In genomic region chr6:72388791-72389329, GRCm38 (mm10) we compare ENCODE assay signal across 8 mouse cellular contexts. TPM values are rescaled to one million over a fixed set of nuclear protein-coding genes. Genes with fewer than 3 reads are reported as not detected.
DNase-seq lines count a peak whose midpoint lies in the region; ATAC-seq and TF ChIP-seq lines count a peak whose summit lies in the region.

No protein-coding gene starts in this region.

- no peak for DNase-seq in heart, postnatal 0 days (ENCODE audit: low spot score)
- DNase-seq in heart, postnatal 4 days = no peak
- DNase-seq in MEL (ENCODE audit: low read depth, low spot score) (peak; percentile 75), MN1 (ENCODE audit: low spot score) (no peak)
- peak; percentile 69 for DNase-seq in forelimb bud, embryonic 11.5 days (ENCODE audit: low read depth, low spot score)
- DNase-seq in liver, embryonic 13.5 days = no peak
- DNase-seq in cerebellum, adult 18-20 months = no peak
- DNase-seq in thymus, postnatal 36 days = no peak

- H3K36me3 ChIP-seq in heart, postnatal 0 days (replicated peaks; ENCODE audit: control insufficient read depth, insufficient read depth, low read length) = peaks cover 32% of the 10 kb centered on the region
- H3K36me3 ChIP-seq in MEL (ENCODE audit: control insufficient read depth in 1 of 2, insufficient read depth in 2 of 2, low read length in 2 of 2) = peaks cover 2 to 57% of the 10 kb centered on the region in 2 experiments; a peak in 3 of 4 replicates
- H3K36me3 ChIP-seq in liver, embryonic 13.5 days = peaks cover 60% of the 10 kb centered on the region

- H3K27me3 ChIP-seq in heart, postnatal 0 days (ENCODE audit: control insufficient read depth, insufficient read depth, low read length) = no peaks in the 10 kb centered on the region
- H3K27me3 ChIP-seq in MEL (ENCODE audit: control insufficient read depth in 1 of 2, insufficient read depth in 2 of 2, low read length in 2 of 2) = no peaks in the 10 kb centered on the region
- H3K27me3 ChIP-seq in liver, embryonic 13.5 days = no peaks in the 10 kb centered on the region

- TF ChIP-seq RAD21 in MEL (IDR thresholded peaks at IDR 0.05; ENCODE audit: low read depth, low read length) = no peak

- no peak for TF ChIP-seq EP300 in heart, postnatal 0 days (IDR thresholded peaks at IDR 0.05; ENCODE audit: low read depth)
- no peak for TF ChIP-seq EP300 in MEL (IDR thresholded peaks at IDR 0.05; ENCODE audit: low read depth in 1 of 2, low read length in 2 of 2)

- no peak for ATAC-seq in heart, postnatal 0 days (ENCODE audit: insufficient read depth, low read depth)
- ATAC-seq in liver, embryonic 13.5 days (ENCODE audit: low read depth) = no peak

- H3K9ac ChIP-seq in heart, postnatal 0 days (replicated peaks; ENCODE audit: low read depth, low read length) = peak overlapping the region; percentile 76
- H3K9ac ChIP-seq in MEL (ENCODE audit: control insufficient read depth, low read depth, low read length, poor library complexity, severe bottlenecking) = peak overlapping the region; percentile 84
- peak overlapping the region; percentile 98 for H3K9ac ChIP-seq in liver, embryonic 13.5 days

- H3K27ac ChIP-seq in heart, postnatal 0 days (ENCODE audit: low read depth) = peak overlapping the region; percentile 99; the same call in 1 of the 2 replicates
- peak overlapping the region; percentile 99 for H3K27ac ChIP-seq in MEL (ENCODE audit: control insufficient read depth, low read depth, low read length)
- H3K27ac ChIP-seq in liver, embryonic 13.5 days = peak overlapping the region; percentile 100

- H3K4me3 ChIP-seq in heart, postnatal 0 days (ENCODE audit: low read depth, low read length) = peak overlapping the region; percentile 57; the same call in 1 of the 2 replicates
- H3K4me3 ChIP-seq in MEL (ENCODE audit: control insufficient read depth in 1 of 2, insufficient read depth in 1 of 2, low read depth in 2 of 2, low read length in 2 of 2) = peak overlapping the region; percentile 2 to 51; a peak in 3 of 4 replicates
- H3K4me3 ChIP-seq in liver, embryonic 13.5 days (replicated peaks) = peak overlapping the region; percentile 84

- H3K4me2 ChIP-seq in heart, postnatal 0 days (ENCODE audit: low read depth, low read length) = peak overlapping the region; percentile 72
- H3K4me2 ChIP-seq in liver, embryonic 13.5 days = peak overlapping the region; percentile 93

- no peaks in the 10 kb centered on the region for H3K9me3 ChIP-seq in heart, postnatal 0 days (replicated peaks; ENCODE audit: control insufficient read depth, low read length)
- no peaks in the 10 kb centered on the region for H3K9me3 ChIP-seq in MEL (replicated peaks; ENCODE audit: insufficient read depth, low read length)
- H3K9me3 ChIP-seq in liver, embryonic 13.5 days (replicated peaks) = no peaks in the 10 kb centered on the region

- H3K4me1 ChIP-seq in heart, postnatal 0 days (ENCODE audit: control insufficient read depth, insufficient read depth) = peaks cover 17% of the 10 kb centered on the region
- peaks cover 0 to 54% of the 10 kb centered on the region in 2 experiments; a peak in 3 of 4 replicates for H3K4me1 ChIP-seq in MEL (ENCODE audit: control insufficient read depth in 1 of 2, insufficient read depth in 2 of 2, low read length in 2 of 2)
- peaks cover 81% of the 10 kb centered on the region for H3K4me1 ChIP-seq in liver, embryonic 13.5 days (replicated peaks)

- peaks cover 63% of the 10 kb centered on the region for H3K79me2 ChIP-seq in MEL (ENCODE audit: control insufficient read depth, insufficient read depth, low read length, poor library complexity)

- WGBS in heart, postnatal 0 days = 75% methylated on average over 6 of the region's 6 CpGs
- WGBS in liver, embryonic 13.5 days (ENCODE audit: insufficient replicate concordance) = 43% methylated on average over 6 of the region's 6 CpGs

- no peak for TF ChIP-seq CTCF in heart, postnatal 0 days (IDR thresholded peaks at IDR 0.05; ENCODE audit: low read depth)
- no peak for TF ChIP-seq CTCF in MEL (IDR thresholded peaks at IDR 0.05 in 2 of 3, conservative IDR thresholded peaks at IDR 0.05 in 1 of 3; ENCODE audit: control insufficient read depth in 1 of 3, insufficient read depth in 1 of 3, low read depth in 2 of 3, low read length in 3 of 3, poor library complexity in 1 of 3, severe bottlenecking in 1 of 3)

- no peak; a peak in 1 of 4 replicates for TF ChIP-seq POLR2A in MEL (IDR thresholded peaks at IDR 0.05; ENCODE audit: control insufficient read depth in 1 of 2, insufficient read depth in 1 of 2, low read depth in 1 of 2, low read length in 2 of 2, poor library complexity in 1 of 2)

TF ChIP-seq in MEL, 35 proteins besides CTCF, POLR2A, EP300 and RAD21:
- no peak for TF ChIP-seq ETS1 (IDR thresholded peaks at IDR 0.05; ENCODE audit: low read depth, low read length)
- no peak for TF ChIP-seq USF1 (IDR thresholded peaks at IDR 0.05; ENCODE audit: low read depth, low read length)
- TF ChIP-seq MYB (IDR thresholded peaks at IDR 0.05; ENCODE audit: low read depth, low read length) = no peak
- TF ChIP-seq POLR2AphosphoS5 (IDR thresholded peaks at IDR 0.05; ENCODE audit: borderline replicate concordance, low read depth, low read length) = peak; percentile 98; the same call in 1 of the 2 replicates
- no peak for TF ChIP-seq MAFK (IDR thresholded peaks at IDR 0.05; ENCODE audit: borderline replicate concordance, low read depth, low read length)

RNA-seq across cellular contexts. Expression of gene Vamp8, which starts 1.6 kb away (rescaled TPM):
- total RNA-seq in heart, postnatal 0 days (2014; rRNA removed; ENCODE audit: low replicate concordance) = 69.8 and 109 TPM in 2 replicates
- 174 and 175 TPM in 2 replicates for polyA plus RNA-seq in heart, postnatal 0 days (2015; fragmentation: Nextera tagmentation; extraction: Ambion mirVana)
- 100 to 1,000 TPM; 105 to 121 TPM for total RNA-seq in heart, postnatal 4 days (2021)
- 130 and 164 TPM in 2 replicates for total RNA-seq in MEL (2012; rRNA removed)
- polyA plus RNA-seq in MEL (2012; ENCODE audit: insufficient read depth in 1 of 2, insufficient read length in 2 of 2, low read depth in 1 of 2, low replicate concordance in 2 of 2, missing spikeins in 1 of 2) = 100 to 1,000 TPM in 1 of 2 experiments, not detected in 1; 179 TPM
- 249 and 260 TPM in 2 replicates for polyA plus RNA-seq in liver, embryonic 13.5 days (2015; fragmentation: Nextera tagmentation; extraction: Ambion mirVana)

RNA-seq across cellular contexts. Expression of gene Vamp5, which starts 8.6 kb away (rescaled TPM):
- total RNA-seq in heart, postnatal 0 days (2014; rRNA removed; ENCODE audit: low replicate concordance) = 19.5 and 39.8 TPM in 2 replicates
- polyA plus RNA-seq in heart, postnatal 0 days (2015; fragmentation: Nextera tagmentation; extraction: Ambion mirVana) = 49.0 and 52.9 TPM in 2 replicates
- total RNA-seq in heart, postnatal 4 days (2021) = 10 to 100 TPM; 33.4 to 36.0 TPM
- 490 and 593 TPM in 2 replicates for total RNA-seq in MEL (2012; rRNA removed)
- polyA plus RNA-seq in MEL (2012; ENCODE audit: insufficient read depth in 1 of 2, insufficient read length in 2 of 2, low read depth in 1 of 2, low replicate concordance in 2 of 2, missing spikeins in 1 of 2) = 100 to 1,000 TPM in 1 of 2 experiments, not detected in 1; 465 TPM
- polyA plus RNA-seq in liver, embryonic 13.5 days (2015; fragmentation: Nextera tagmentation; extraction: Ambion mirVana) = 99.0 and 99.7 TPM in 2 replicates

RNA-seq across cellular contexts. Expression of gene Rnf181, which starts 22.1 kb away (rescaled TPM):
- 53.5 and 65.0 TPM in 2 replicates for total RNA-seq in heart, postnatal 0 days (2014; rRNA removed; ENCODE audit: low replicate concordance)
- polyA plus RNA-seq in heart, postnatal 0 days (2015; fragmentation: Nextera tagmentation; extraction: Ambion mirVana) = 74.9 and 81.3 TPM in 2 replicates
- total RNA-seq in heart, postnatal 4 days (2021) = 10 to 100 TPM; 41.1 to 42.4 TPM
- 47.2 and 50.7 TPM in 2 replicates for total RNA-seq in MEL (2012; rRNA removed)
- 100 to 1,000 TPM; 107 to 268 TPM for polyA plus RNA-seq in MEL (2012; ENCODE audit: insufficient read depth in 1 of 2, insufficient read length in 2 of 2, low read depth in 1 of 2, low replicate concordance in 2 of 2, missing spikeins in 1 of 2)
- 76.9 and 82.6 TPM in 2 replicates for polyA plus RNA-seq in liver, embryonic 13.5 days (2015; fragmentation: Nextera tagmentation; extraction: Ambion mirVana)

RNA-seq across cellular contexts. Expression of gene Ggcx, which starts 25.2 kb away (rescaled TPM):
- total RNA-seq in heart, postnatal 0 days (2014; rRNA removed; ENCODE audit: low replicate concordance) = 16.8 and 21.9 TPM in 2 replicates
- 13.2 and 16.8 TPM in 2 replicates for polyA plus RNA-seq in heart, postnatal 0 days (2015; fragmentation: Nextera tagmentation; extraction: Ambion mirVana)
- 10 to 100 TPM; 26.8 to 28.2 TPM for total RNA-seq in heart, postnatal 4 days (2021)
- total RNA-seq in MEL (2012; rRNA removed) = 5.0 and 5.2 TPM in 2 replicates
- polyA plus RNA-seq in MEL (2012; ENCODE audit: insufficient read depth in 1 of 2, insufficient read length in 2 of 2, low read depth in 1 of 2, low replicate concordance in 2 of 2, missing spikeins in 1 of 2) = 1 to 10 TPM in 1 of 2 experiments, not detected in 1; 5.4 TPM
- polyA plus RNA-seq in liver, embryonic 13.5 days (2015; fragmentation: Nextera tagmentation; extraction: Ambion mirVana) = 15.8 and 21.9 TPM in 2 replicates

RNA-seq across cellular contexts. Expression of gene Tmem150a, which starts 33.6 kb away (rescaled TPM):
- 18.2 and 23.2 TPM in 2 replicates for total RNA-seq in heart, postnatal 0 days (2014; rRNA removed; ENCODE audit: low replicate concordance)
- 8.0 and 9.7 TPM in 2 replicates for polyA plus RNA-seq in heart, postnatal 0 days (2015; fragmentation: Nextera tagmentation; extraction: Ambion mirVana)
- 10 to 100 TPM in 1 of 2 experiments, 1 to 10 TPM in 1; 9.8 to 12.3 TPM for total RNA-seq in heart, postnatal 4 days (2021)
- total RNA-seq in MEL (2012; rRNA removed) = 0.15 and 0.16 TPM in 2 replicates
- polyA plus RNA-seq in MEL (2012; ENCODE audit: insufficient read depth in 1 of 2, insufficient read length in 2 of 2, low read depth in 1 of 2, low replicate concordance in 2 of 2, missing spikeins in 1 of 2) = 1 to 10 TPM in 1 of 2 experiments, not detected in 1; 2.5 TPM
- 32.5 and 37.9 TPM in 2 replicates for polyA plus RNA-seq in liver, embryonic 13.5 days (2015; fragmentation: Nextera tagmentation; extraction: Ambion mirVana)

Comparison
In these comparisons a context has a peak if more than half of its experiments do, and no peak if none do; other contexts are left out.
1. DNase-seq: peak in MEL (single experiment) and forelimb bud, embryonic 11.5 days (single experiment); none in heart, postnatal 0 days (single experiment), heart, postnatal 4 days (single experiment), liver, embryonic 13.5 days (single experiment), cerebellum, adult 18-20 months (0 of 2), MN1 (single experiment) and thymus, postnatal 36 days (0 of 2).
2. H3K4me3 ChIP-seq: peak in every context shown above with its lines; median percentile 84 in liver, embryonic 13.5 days; 57 in heart, postnatal 0 days; 26 in MEL.
3. RNA of gene Vamp5, which starts 8.6 kb away (total RNA-seq): 490 to 593 TPM in MEL; 33.4 to 36.0 TPM in heart, postnatal 4 days and 19.5 to 39.8 TPM in heart, postnatal 0 days; every median in the first group is over 10 times any median in the second.
4. Peak in every context shown above with its lines, with median percentiles within 50 percentile points of each other: H3K27ac ChIP-seq and H3K9ac ChIP-seq.